Mouse (Mus musculus): ENCODE measurements around the gene Bcl11a. TPM values are rescaled to one million over a fixed set of nuclear protein-coding genes. Genes with fewer than 3 reads are reported as not detected.

Gene Bcl11a
- polyA plus RNA-seq, 1 experiment from 2014 or later = 0.95 TPM

DNA sequence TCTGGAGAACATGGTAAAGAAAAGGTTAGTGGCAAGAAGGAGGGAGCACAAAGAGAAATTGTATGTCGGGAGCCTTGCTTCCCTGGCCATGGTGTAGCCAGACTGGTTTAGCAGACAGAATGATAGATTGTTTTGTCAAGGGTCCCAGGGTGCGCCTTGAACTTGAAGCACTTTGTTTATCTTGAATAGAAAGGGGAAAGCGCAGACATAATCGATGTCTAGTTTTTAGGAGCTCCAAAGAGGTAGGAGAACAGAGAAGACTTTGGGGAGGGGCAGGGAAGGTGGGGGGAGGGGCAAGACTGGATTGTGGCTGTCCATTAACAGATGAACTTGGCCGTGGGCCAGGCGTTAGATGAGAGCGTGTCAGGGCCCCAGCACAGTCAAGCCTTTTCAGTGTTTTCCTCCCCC lies 22.0 kb downstream of the Bcl11a start:
- Histone ChIP-seq H3K4me2 (ENCODE audit: low read length) (no peak overlapping the region), H3K4me3 (replicated peaks; ENCODE audit: low read depth, low read length) (no peak overlapping the region), H3K27ac (no peak overlapping the region), H3K4me1 (replicated peaks; ENCODE audit: insufficient read depth, low read length) (no peaks in the 10 kb centered on the region), H3K36me3 (ENCODE audit: insufficient read depth, low read length) (no peaks in the 10 kb centered on the region), H3K27me3 (ENCODE audit: insufficient read depth, low read length) (peaks cover 16% of the 10 kb centered on the region; the same call in 1 of the 2 replicates), H3K9ac (ENCODE audit: low read depth, low read length) (no peak overlapping the region), H3K9me3 (replicated peaks; ENCODE audit: low read length) (no peaks in the 10 kb centered on the region)
- DNase-seq (ENCODE audit: low spot score) = no peak
- ATAC-seq (replicated peaks; ENCODE audit: low FRiP score, low read depth) = peak; percentile 52; the same call in 1 of the 2 replicates
- WGBS = 24% methylated on average over 7 of the region's 7 CpGs
- TF ChIP-seq CTCF (IDR thresholded peaks at IDR 0.05; ENCODE audit: low read depth) = no peak

DNA sequence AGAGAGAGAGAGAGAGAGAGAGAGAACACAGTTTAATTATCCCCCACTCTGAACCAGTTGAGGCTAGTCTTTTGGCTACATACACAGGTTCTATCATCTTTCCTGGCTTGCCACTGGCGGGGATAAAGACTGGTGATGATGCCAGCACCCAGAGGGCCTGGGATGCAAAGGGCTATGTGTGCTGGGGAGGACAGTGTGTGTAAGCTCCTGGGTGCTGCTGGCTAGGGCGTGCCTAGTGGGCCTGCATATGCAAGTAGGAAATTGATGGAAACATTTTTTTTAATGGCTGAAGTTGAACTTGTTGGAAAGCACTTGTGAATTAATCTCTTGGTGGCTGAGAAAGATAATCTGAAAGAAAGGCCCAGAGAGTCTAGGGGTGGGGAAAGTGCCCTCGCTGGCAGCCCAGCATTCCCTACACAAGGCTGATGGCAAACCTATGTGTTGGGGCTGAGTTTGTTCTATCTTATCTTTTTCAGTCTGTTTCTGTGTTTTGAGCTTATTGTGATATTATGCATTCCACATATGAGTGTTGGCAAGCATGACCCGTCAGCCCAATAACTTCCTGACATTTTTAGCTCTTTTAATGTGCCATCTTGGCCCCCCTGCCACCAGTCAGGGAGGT lies 22.7 kb downstream of the Bcl11a start:
- no peak for TF ChIP-seq CTCF (IDR thresholded peaks at IDR 0.05; ENCODE audit: low read depth)
- Histone ChIP-seq H3K4me3 (replicated peaks; ENCODE audit: low read depth, low read length) (no peak overlapping the region), H3K36me3 (ENCODE audit: insufficient read depth, low read length) (no peaks in the 10 kb centered on the region), H3K27ac (no peak overlapping the region), H3K4me2 (ENCODE audit: low read length) (no peak overlapping the region), H3K27me3 (ENCODE audit: insufficient read depth, low read length) (peaks cover 13% of the 10 kb centered on the region; the same call in 1 of the 2 replicates), H3K4me1 (replicated peaks; ENCODE audit: insufficient read depth, low read length) (no peaks in the 10 kb centered on the region), H3K9me3 (replicated peaks; ENCODE audit: low read length) (no peaks in the 10 kb centered on the region), H3K9ac (ENCODE audit: low read depth, low read length) (no peak overlapping the region)
- ATAC-seq (replicated peaks; ENCODE audit: low FRiP score, low read depth) (no peak), DNase-seq (ENCODE audit: low spot score) (no peak)
- 74% methylated on average over 4 of the region's 4 CpGs for WGBS

DNA sequence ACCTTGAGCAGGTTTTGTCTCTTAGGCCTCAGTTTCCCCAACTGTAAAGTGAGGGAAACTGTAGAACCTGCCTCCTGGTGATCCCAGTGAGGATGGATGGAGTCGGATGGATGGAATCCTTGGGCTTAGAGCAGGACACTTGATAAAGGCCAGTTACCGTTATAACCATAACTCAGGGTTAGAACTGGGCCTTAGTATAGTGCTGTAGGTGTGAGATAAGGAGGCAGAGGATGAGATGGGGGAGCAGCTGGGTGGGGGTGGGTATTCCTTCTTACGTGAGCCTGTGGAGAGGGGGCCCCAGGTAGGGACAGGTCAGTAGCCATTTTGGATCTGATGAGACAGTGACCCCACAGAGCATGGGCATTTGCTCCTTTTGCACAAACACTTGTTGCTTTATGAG lies 23.8 kb downstream of the Bcl11a start:
- H3K27me3 ChIP-seq (ENCODE audit: insufficient read depth, low read length) = peaks cover 8% of the 10 kb centered on the region; the same call in 1 of the 2 replicates
- ATAC-seq (replicated peaks; ENCODE audit: low FRiP score, low read depth) (no peak), DNase-seq (ENCODE audit: low spot score) (no peak)
- TF ChIP-seq CTCF (IDR thresholded peaks at IDR 0.05; ENCODE audit: low read depth) = no peak
- 89% methylated on average over 3 of the region's 3 CpGs for WGBS
- no peak overlapping the region for H3K9ac ChIP-seq (ENCODE audit: low read depth, low read length)
- H3K9me3 ChIP-seq (replicated peaks; ENCODE audit: low read length) = no peaks in the 10 kb centered on the region
- no peak overlapping the region for H3K27ac ChIP-seq
- no peak overlapping the region for H3K4me2 ChIP-seq (ENCODE audit: low read length)
- H3K4me3 ChIP-seq (replicated peaks; ENCODE audit: low read depth, low read length) = no peak overlapping the region
- H3K4me1 ChIP-seq (replicated peaks; ENCODE audit: insufficient read depth, low read length) = no peaks in the 10 kb centered on the region
- no peaks in the 10 kb centered on the region for H3K36me3 ChIP-seq (ENCODE audit: insufficient read depth, low read length)

- no peak overlapping the region for H3K4me3 ChIP-seq (replicated peaks; ENCODE audit: low read depth, low read length)
- 75% methylated on average over 2 of the region's 2 CpGs for WGBS
- no peak overlapping the region for H3K9ac ChIP-seq (ENCODE audit: low read depth, low read length)
- no peak for TF ChIP-seq CTCF (IDR thresholded peaks at IDR 0.05; ENCODE audit: low read depth)
- no peaks in the 10 kb centered on the region for H3K4me1 ChIP-seq (replicated peaks; ENCODE audit: insufficient read depth, low read length)
- no peaks in the 10 kb centered on the region for H3K36me3 ChIP-seq (ENCODE audit: insufficient read depth, low read length)
- peaks cover under 1% of the 10 kb centered on the region; the same call in 1 of the 2 replicates for H3K27me3 ChIP-seq (ENCODE audit: insufficient read depth, low read length)
- H3K27ac ChIP-seq = no peak overlapping the region
- ATAC-seq (replicated peaks; ENCODE audit: low FRiP score, low read depth) (no peak), DNase-seq (ENCODE audit: low spot score) (no peak)
- H3K9me3 ChIP-seq (replicated peaks; ENCODE audit: low read length) = no peaks in the 10 kb centered on the region
- no peak overlapping the region for H3K4me2 ChIP-seq (ENCODE audit: low read length)
Observed at GRCm38 (mm10) chr11:24102372-24102771, 24.5 kb downstream of the Bcl11a start.

DNA sequence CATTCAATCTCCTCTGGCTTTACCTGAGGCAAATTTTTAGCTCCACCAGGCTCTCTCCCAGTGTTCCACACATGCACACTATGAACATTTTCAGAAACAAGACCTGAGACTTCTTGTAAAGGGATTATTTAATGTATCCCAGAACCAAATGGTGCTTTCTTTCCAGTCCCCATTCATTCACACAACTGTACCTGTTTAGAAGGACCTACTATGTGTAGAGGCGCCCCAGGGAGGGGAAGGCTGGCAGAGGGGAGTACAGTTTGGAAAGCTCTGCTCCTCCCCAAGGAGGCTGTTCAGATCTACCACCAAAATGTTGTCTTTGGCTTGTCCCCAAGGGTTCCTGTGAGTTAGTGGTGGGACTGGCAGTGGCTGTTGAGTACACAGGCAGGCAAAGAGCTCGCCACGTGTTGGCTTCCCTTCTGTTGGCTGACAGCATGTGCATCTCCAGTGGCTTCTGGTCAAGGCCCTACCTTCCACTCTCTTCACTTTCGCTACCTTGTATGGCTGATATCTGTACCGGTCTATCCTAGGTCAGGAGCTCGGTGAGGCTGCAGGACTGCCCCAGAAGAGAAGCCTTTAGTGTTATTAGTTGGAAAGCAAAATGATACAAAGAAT lies 25.4 kb downstream of the Bcl11a start:
- no peak overlapping the region for H3K4me2 ChIP-seq (ENCODE audit: low read length)
- H3K4me1 ChIP-seq (replicated peaks; ENCODE audit: insufficient read depth, low read length) = no peaks in the 10 kb centered on the region
- no peak overlapping the region for H3K4me3 ChIP-seq (replicated peaks; ENCODE audit: low read depth, low read length)
- no peak for TF ChIP-seq CTCF (IDR thresholded peaks at IDR 0.05; ENCODE audit: low read depth)
- WGBS = 84% methylated on average over 6 of the region's 6 CpGs
- H3K9me3 ChIP-seq (replicated peaks; ENCODE audit: low read length) = no peaks in the 10 kb centered on the region
- H3K9ac ChIP-seq (ENCODE audit: low read depth, low read length) = no peak overlapping the region
- no peaks in the 10 kb centered on the region for H3K36me3 ChIP-seq (ENCODE audit: insufficient read depth, low read length)
- DNase-seq (ENCODE audit: low spot score) (no peak), ATAC-seq (replicated peaks; ENCODE audit: low FRiP score, low read depth) (no peak)
- H3K27me3 ChIP-seq (ENCODE audit: insufficient read depth, low read length) = no peaks in the 10 kb centered on the region
- H3K27ac ChIP-seq = no peak overlapping the region

GRCm38 (mm10) chr11:24107414-24107813 lies 29.6 kb downstream of the Bcl11a start:
- TF ChIP-seq CTCF (IDR thresholded peaks at IDR 0.05; ENCODE audit: low read depth) = no peak
- H3K27ac ChIP-seq = no peak overlapping the region
- WGBS = 93% methylated on average over 5 of the region's 5 CpGs
- H3K27me3 ChIP-seq (ENCODE audit: insufficient read depth, low read length) = no peaks in the 10 kb centered on the region
- no peak overlapping the region for H3K4me2 ChIP-seq (ENCODE audit: low read length)
- H3K4me3 ChIP-seq (replicated peaks; ENCODE audit: low read depth, low read length) = no peak overlapping the region
- H3K9me3 ChIP-seq (replicated peaks; ENCODE audit: low read length) = no peaks in the 10 kb centered on the region
- DNase-seq (ENCODE audit: low spot score) = no peak
- H3K36me3 ChIP-seq (ENCODE audit: insufficient read depth, low read length) = no peaks in the 10 kb centered on the region
- no peak overlapping the region for H3K9ac ChIP-seq (ENCODE audit: low read depth, low read length)
- no peak for ATAC-seq (replicated peaks; ENCODE audit: low FRiP score, low read depth)
- H3K4me1 ChIP-seq (replicated peaks; ENCODE audit: insufficient read depth, low read length) = no peaks in the 10 kb centered on the region

Data from kidney, postnatal 0 days (tissue).